Mouse (Mus musculus): ENCODE measurements around the gene Ufc1. TPM values are rescaled to one million over a fixed set of nuclear protein-coding genes. Genes with fewer than 3 reads are reported as not detected.
"Not testable (repeated sequence)": the region's sequence is repeated elsewhere in the genome, so short reads cannot be mapped to it uniquely, and the experiment has no call there.

The Ufc1 gene
- 98.8 and 103 TPM in 2 replicates for polyA plus RNA-seq (2015; fragmentation: Nextera tagmentation; extraction: Ambion mirVana)

- 0 out of 2 replicates have a peak, but pooled peaks cover 3% of the 10 kb centered on the region for H3K4me1 ChIP-seq (ENCODE audit: control insufficient read depth, insufficient read depth, low read length)
- H3K27ac ChIP-seq (ENCODE audit: low read length) = peak within 1 kb of the TSS; percentile 98
- H3K27me3 ChIP-seq (replicated peaks; ENCODE audit: control insufficient read depth, insufficient read depth, low read length) = no peaks in the 10 kb centered on the region
- peak within 1 kb of the TSS; percentile 89 for H3K9ac ChIP-seq (ENCODE audit: low read depth, low read length)
- peak within 1 kb of the TSS; percentile 84 for H3K4me2 ChIP-seq (ENCODE audit: low read depth, low read length)
- H3K36me3 ChIP-seq (ENCODE audit: control insufficient read depth, insufficient read depth, low read length) = no peaks in the 10 kb centered on the region
- peak; percentile 85 for ATAC-seq
- under 1% methylated on average over 42 of the region's 42 CpGs for WGBS
- no peaks in the 10 kb centered on the region for H3K9me3 ChIP-seq (ENCODE audit: control insufficient read depth, low read length)
- H3K4me3 ChIP-seq (ENCODE audit: low read length) = peak within 1 kb of the TSS; percentile 78
These were observed at the start of gene Ufc1 for GRCm38 (mm10) chr1:171294298-171295062. Gene Ufc1, minus strand, starts transcription at chr1:171295024.

- H3K27me3 ChIP-seq (replicated peaks; ENCODE audit: control insufficient read depth, insufficient read depth, low read length) = no peaks in the 10 kb centered on the region
- H3K27ac ChIP-seq (ENCODE audit: low read length) = no peak overlapping the region
- H3K9me3 ChIP-seq (ENCODE audit: control insufficient read depth, low read length) = 0 out of 2 replicates have a peak, but pooled peaks cover 4% of the 10 kb centered on the region
- peaks cover 5% of the 10 kb centered on the region for H3K36me3 ChIP-seq (ENCODE audit: control insufficient read depth, insufficient read depth, low read length)
- ATAC-seq = peak; percentile 41
- H3K9ac ChIP-seq (ENCODE audit: low read depth, low read length) = no peak overlapping the region
- peak overlapping the region; percentile 52 for H3K4me2 ChIP-seq (ENCODE audit: low read depth, low read length)
- peak overlapping the region; percentile 73; the same call in 1 of the 2 replicates for H3K4me3 ChIP-seq (ENCODE audit: low read length)
- WGBS = 75% methylated on average over 9 of the region's 9 CpGs
- peaks cover 13% of the 10 kb centered on the region for H3K4me1 ChIP-seq (ENCODE audit: control insufficient read depth, insufficient read depth, low read length)
These were observed 49.3 kb upstream of the Ufc1 start for GRCm38 (mm10) chr1:171343922-171344677.

- Histone ChIP-seq H3K4me3 (ENCODE audit: low read length) (no peak overlapping the region), H3K9ac (ENCODE audit: low read depth, low read length) (no peak overlapping the region), H3K36me3 (ENCODE audit: control insufficient read depth, insufficient read depth, low read length) (peaks cover 16% of the 10 kb centered on the region), H3K27ac (ENCODE audit: low read length) (peak overlapping the region; percentile 23; the same call in 1 of the 2 replicates), H3K9me3 (ENCODE audit: control insufficient read depth, low read length) (0 out of 2 replicates have a peak, but pooled peaks cover 4% of the 10 kb centered on the region), H3K4me1 (ENCODE audit: control insufficient read depth, insufficient read depth, low read length) (peaks cover 13% of the 10 kb centered on the region), H3K4me2 (ENCODE audit: low read depth, low read length) (no peak overlapping the region), H3K27me3 (replicated peaks; ENCODE audit: control insufficient read depth, insufficient read depth, low read length) (no peaks in the 10 kb centered on the region)
- 87% methylated on average over 16 of the region's 16 CpGs for WGBS
- no peak for ATAC-seq
These were observed 47.7 kb upstream of the Ufc1 start for GRCm38 (mm10) chr1:171342262-171343207.

GRCm38 (mm10) chr1:171330216-171330560 is 35.4 kb upstream of the Ufc1 start:
- ATAC-seq = no peak
- Histone ChIP-seq H3K9ac (ENCODE audit: low read depth, low read length) (peak overlapping the region; percentile 99), H3K36me3 (ENCODE audit: control insufficient read depth, insufficient read depth, low read length) (no peaks in the 10 kb centered on the region), H3K4me2 (ENCODE audit: low read depth, low read length) (peak overlapping the region; percentile 96), H3K4me3 (ENCODE audit: low read length) (peak overlapping the region; percentile 87), H3K27ac (ENCODE audit: low read length) (peak overlapping the region; percentile 100), H3K9me3 (ENCODE audit: control insufficient read depth, low read length) (no peaks in the 10 kb centered on the region), H3K4me1 (ENCODE audit: control insufficient read depth, insufficient read depth, low read length) (peaks cover 17% of the 10 kb centered on the region), H3K27me3 (replicated peaks; ENCODE audit: control insufficient read depth, insufficient read depth, low read length) (no peaks in the 10 kb centered on the region)
- WGBS = under 1% methylated on average over 4 of the region's 4 CpGs

GRCm38 (mm10) chr1:171329433-171330215 is 34.8 kb upstream of the Ufc1 start:
- ATAC-seq = peak; percentile 87
- Histone ChIP-seq H3K9me3 (ENCODE audit: control insufficient read depth, low read length) (no peaks in the 10 kb centered on the region), H3K4me1 (ENCODE audit: control insufficient read depth, insufficient read depth, low read length) (peaks cover 17% of the 10 kb centered on the region), H3K36me3 (ENCODE audit: control insufficient read depth, insufficient read depth, low read length) (no peaks in the 10 kb centered on the region), H3K27ac (ENCODE audit: low read length) (peak overlapping the region; percentile 100), H3K9ac (ENCODE audit: low read depth, low read length) (peak overlapping the region; percentile 99), H3K27me3 (replicated peaks; ENCODE audit: control insufficient read depth, insufficient read depth, low read length) (no peaks in the 10 kb centered on the region), H3K4me2 (ENCODE audit: low read depth, low read length) (peak overlapping the region; percentile 96), H3K4me3 (ENCODE audit: low read length) (peak overlapping the region; percentile 87)
- under 1% methylated on average over 61 of the region's 61 CpGs for WGBS

GRCm38 (mm10) chr1:171328839-171329432 is 34.1 kb upstream of the Ufc1 start, which contains the start of gene Dedd:
Gene Dedd, plus strand, starts transcription at chr1:171329145.
- H3K4me2 ChIP-seq (ENCODE audit: low read depth, low read length) = peak within 1 kb of the TSS; percentile 96
- peak within 1 kb of the TSS; percentile 99 for H3K9ac ChIP-seq (ENCODE audit: low read depth, low read length)
- peak within 1 kb of the TSS; percentile 87 for H3K4me3 ChIP-seq (ENCODE audit: low read length)
- ATAC-seq = peak; percentile 94
- no peaks in the 10 kb centered on the region for H3K9me3 ChIP-seq (ENCODE audit: control insufficient read depth, low read length)
- H3K36me3 ChIP-seq (ENCODE audit: control insufficient read depth, insufficient read depth, low read length) = no peaks in the 10 kb centered on the region
- peak within 1 kb of the TSS; percentile 100 for H3K27ac ChIP-seq (ENCODE audit: low read length)
- no peaks in the 10 kb centered on the region for H3K27me3 ChIP-seq (replicated peaks; ENCODE audit: control insufficient read depth, insufficient read depth, low read length)
- peaks cover 17% of the 10 kb centered on the region for H3K4me1 ChIP-seq (ENCODE audit: control insufficient read depth, insufficient read depth, low read length)
- under 1% methylated on average over 39 of the region's 48 CpGs for WGBS

- Histone ChIP-seq H3K36me3 (ENCODE audit: control insufficient read depth, insufficient read depth, low read length) (no peaks in the 10 kb centered on the region), H3K27ac (ENCODE audit: low read length) (peak overlapping the region; percentile 100), H3K9me3 (ENCODE audit: control insufficient read depth, low read length) (no peaks in the 10 kb centered on the region), H3K27me3 (replicated peaks; ENCODE audit: control insufficient read depth, insufficient read depth, low read length) (no peaks in the 10 kb centered on the region), H3K4me2 (ENCODE audit: low read depth, low read length) (peak overlapping the region; percentile 96), H3K9ac (ENCODE audit: low read depth, low read length) (peak overlapping the region; percentile 99), H3K4me3 (ENCODE audit: low read length) (peak overlapping the region; percentile 87), H3K4me1 (ENCODE audit: control insufficient read depth, insufficient read depth, low read length) (peaks cover 17% of the 10 kb centered on the region)
- WGBS = 26% methylated on average over 9 of the region's 9 CpGs
- ATAC-seq = no peak
These were observed 33.4 kb upstream of the Ufc1 start for GRCm38 (mm10) chr1:171328244-171328643.

- WGBS = 83% methylated on average over 4 of the region's 4 CpGs
These were observed 31.8 kb upstream of the Ufc1 start for GRCm38 (mm10) chr1:171326588-171326987.

More at GRCm38 (mm10) chr1:171326588-171326987, 31.8 kb upstream of the Ufc1 start:
- H3K4me1 ChIP-seq (ENCODE audit: control insufficient read depth, insufficient read depth, low read length) = peaks cover 17% of the 10 kb centered on the region
- H3K4me2 ChIP-seq (ENCODE audit: low read depth, low read length); H3K36me3 ChIP-seq (ENCODE audit: control insufficient read depth, insufficient read depth, low read length); H3K27me3 ChIP-seq (replicated peaks; ENCODE audit: control insufficient read depth, insufficient read depth, low read length); H3K9ac ChIP-seq (ENCODE audit: low read depth, low read length); H3K27ac ChIP-seq (ENCODE audit: low read length); H3K4me3 ChIP-seq (ENCODE audit: low read length); ATAC-seq; H3K9me3 ChIP-seq (ENCODE audit: control insufficient read depth, low read length): not testable (repeated sequence)

All from intestine, embryonic 16.5 days (tissue).